Mouse (Mus musculus): ENCODE measurements around the gene Ntmt1.
A peak's percentile ranks its signal among the peaks of the same experiment; 100 is the strongest.

The Ntmt1 gene

GRCm38 (mm10) chr2:30784078-30784994 lies 23.3 kb upstream of the Ntmt1 start:
- no peak for DNase-seq (ENCODE audit: low spot score in 2 of 2)

GRCm38 (mm10) chr2:30787466-30787865 lies 20.2 kb upstream of the Ntmt1 start:
- no peak for DNase-seq (ENCODE audit: low spot score in 2 of 2)

GRCm38 (mm10) chr2:30792061-30792460 lies 15.6 kb upstream of the Ntmt1 start:
- no peak for DNase-seq (ENCODE audit: low spot score in 2 of 2)

- DNase-seq (ENCODE audit: low spot score in 2 of 2) = peak; percentile 87 to 91
Observed at GRCm38 (mm10) chr2:30794179-30795108, 13.2 kb upstream of the Ntmt1 start.

- DNase-seq (ENCODE audit: low spot score in 2 of 2) = no peak
Observed at GRCm38 (mm10) chr2:30795271-30795888, 12.2 kb upstream of the Ntmt1 start.

- DNase-seq (ENCODE audit: low spot score in 2 of 2) = no peak
Observed at GRCm38 (mm10) chr2:30795889-30796275, 11.7 kb upstream of the Ntmt1 start.

- peak; percentile 61 to 71 for DNase-seq (ENCODE audit: low spot score in 2 of 2)
Observed at GRCm38 (mm10) chr2:30796382-30796781, 11.2 kb upstream of the Ntmt1 start.

- DNase-seq (ENCODE audit: low spot score in 2 of 2) = no peak
Observed at GRCm38 (mm10) chr2:30799456-30799855, 8.2 kb upstream of the Ntmt1 start.

- no peak for DNase-seq (ENCODE audit: low spot score in 2 of 2)
Observed at GRCm38 (mm10) chr2:30800671-30801066, 7.0 kb upstream of the Ntmt1 start.

GRCm38 (mm10) chr2:30801067-30801852 lies 6.4 kb upstream of the Ntmt1 start:
- DNase-seq (ENCODE audit: low spot score in 2 of 2) = peak in 1 of 2 experiments; percentile 17

GRCm38 (mm10) chr2:30803604-30804003 lies 4.0 kb upstream of the Ntmt1 start, which contains the start of gene 1700001O22Rik:
1700001O22Rik (minus strand) TSS chr2:30803661.
- no peak for DNase-seq (ENCODE audit: low spot score in 2 of 2)

GRCm38 (mm10) chr2:30805983-30806382 lies 1.6 kb upstream of the Ntmt1 start:
- no peak for DNase-seq (ENCODE audit: low spot score in 2 of 2)

GRCm38 (mm10) chr2:30807147-30807647 lies 429 bp upstream of the Ntmt1 start:
- DNase-seq (ENCODE audit: low spot score in 2 of 2) = no peak

- DNase-seq (ENCODE audit: low spot score in 2 of 2) = no peak
Observed at GRCm38 (mm10) chr2:30808296-30808655, 650 bp downstream of the Ntmt1 start.

GRCm38 (mm10) chr2:30809503-30809902 lies 1.9 kb downstream of the Ntmt1 start:
- no peak for DNase-seq (ENCODE audit: low spot score in 2 of 2)

GRCm38 (mm10) chr2:30810573-30810972 lies 2.9 kb downstream of the Ntmt1 start:
- no peak for DNase-seq (ENCODE audit: low spot score in 2 of 2)

- no peak for DNase-seq (ENCODE audit: low spot score in 2 of 2)
Observed at GRCm38 (mm10) chr2:30816383-30816782, 8.8 kb downstream of the Ntmt1 start.

- no peak for DNase-seq (ENCODE audit: low spot score in 2 of 2)
Observed at GRCm38 (mm10) chr2:30819873-30820272, 12.2 kb downstream of the Ntmt1 start.

- DNase-seq (ENCODE audit: low spot score in 2 of 2) = no peak
Observed at GRCm38 (mm10) chr2:30821073-30821472, 13.4 kb downstream of the Ntmt1 start.

- no peak for DNase-seq (ENCODE audit: low spot score in 2 of 2)
Observed at GRCm38 (mm10) chr2:30822460-30822859, 14.8 kb downstream of the Ntmt1 start.
